Mouse (Mus musculus): Measurements from ENCODE around the gene Cfap54. TPM values are rescaled to one million over a fixed set of nuclear protein-coding genes. Genes with fewer than 3 reads are reported as not detected.

Cfap54 gene
- 0.19 and 0.48 TPM in 2 replicates for polyA plus RNA-seq (2016; fragmentation: Nextera tagmentation; extraction: Ambion mirVana)

DNA sequence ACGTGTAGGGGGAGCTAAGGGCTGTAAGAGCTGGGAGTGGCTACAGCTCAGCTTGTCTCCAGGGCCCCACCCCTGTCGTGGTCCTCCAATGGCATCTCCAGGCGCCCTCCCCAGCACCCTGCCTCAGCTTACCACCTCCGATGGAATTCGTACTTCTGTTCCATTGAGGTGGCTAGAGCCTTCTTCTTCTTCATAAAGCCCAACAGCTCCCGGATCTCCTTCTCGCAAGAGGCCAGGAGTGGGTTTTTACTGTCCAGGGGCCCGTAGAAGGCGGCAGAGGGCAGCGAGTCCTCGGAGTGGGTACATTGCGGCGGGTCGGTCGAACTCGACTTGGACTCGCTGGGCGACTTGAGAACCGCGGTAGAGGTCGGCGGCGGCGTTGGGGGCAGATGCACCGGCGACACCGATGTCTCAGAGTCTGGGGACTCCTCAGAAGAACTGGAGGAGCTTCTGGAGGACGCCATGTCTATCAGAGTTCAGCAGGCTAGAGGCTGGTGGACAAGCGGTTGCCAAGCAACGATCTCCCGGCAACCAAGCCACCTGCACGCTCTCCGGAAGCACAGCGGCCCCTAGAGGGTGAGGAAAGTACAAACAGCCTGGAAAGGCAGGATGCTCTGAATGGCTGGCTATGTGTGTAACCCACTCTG, at the start of gene Cfap54:
Cfap54 (minus strand) TSS at position 486 of the 647 bp plus-strand sequence.
- no peaks in the 10 kb centered on the region for H3K27me3 ChIP-seq
- H3K4me1 ChIP-seq (replicated peaks), result peaks cover 11% of the 10 kb centered on the region; the same call in 1 of the 2 replicates
- peak within 1 kb of the TSS; percentile 14; the same call in 1 of the 2 replicates for H3K9ac ChIP-seq (replicated peaks)
- H3K4me2 ChIP-seq, result peak within 1 kb of the TSS; percentile 59
- WGBS, result 1% methylated on average over 34 of the region's 34 CpGs
- H3K4me3 ChIP-seq (replicated peaks), result peak within 1 kb of the TSS; percentile 47
- ATAC-seq (ENCODE audit: insufficient number of reproducible peaks, insufficient read depth, low FRiP score, low TSS enrichment, low read depth), result peak; percentile 79; the same call in 1 of the 2 replicates
- H3K36me3 ChIP-seq, result no peaks in the 10 kb centered on the region
- H3K27ac ChIP-seq, result no peak within 1 kb of the TSS
- no peaks in the 10 kb centered on the region for H3K9me3 ChIP-seq

DNA sequence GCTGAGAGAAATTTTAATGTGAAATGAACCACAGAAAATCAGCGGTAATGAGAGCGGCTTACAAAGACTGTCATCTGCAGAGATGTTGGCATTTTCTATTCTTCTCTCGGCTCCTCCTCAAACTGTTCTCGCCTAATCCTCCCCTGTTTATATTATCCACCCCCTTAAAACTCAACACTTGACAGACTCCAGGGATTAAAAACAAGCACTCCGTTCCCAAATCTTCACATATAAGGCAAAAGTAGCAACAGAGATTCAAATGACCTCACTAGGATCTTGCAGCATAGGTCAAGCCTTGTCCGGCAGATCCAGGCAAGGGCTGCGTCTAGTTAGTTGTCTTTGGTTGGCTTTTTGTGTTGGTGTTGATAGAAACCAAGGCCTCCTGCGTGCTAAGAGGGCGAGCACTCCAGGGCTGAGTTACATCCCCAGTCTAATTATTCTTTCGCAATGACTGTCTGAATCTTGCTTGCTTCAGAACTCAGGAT, 49.1 kb upstream of the Cfap54 start:
- no peaks in the 10 kb centered on the region for H3K36me3 ChIP-seq
- ATAC-seq (ENCODE audit: insufficient number of reproducible peaks, insufficient read depth, low FRiP score, low TSS enrichment, low read depth), result no peak
- H3K27ac ChIP-seq, result no peak overlapping the region
- H3K9ac ChIP-seq (replicated peaks), result no peak overlapping the region
- no peaks in the 10 kb centered on the region for H3K4me1 ChIP-seq (replicated peaks)
- H3K4me3 ChIP-seq (replicated peaks), result no peak overlapping the region
- no peaks in the 10 kb centered on the region for H3K9me3 ChIP-seq
- H3K27me3 ChIP-seq, result no peaks in the 10 kb centered on the region
- WGBS, result 79% methylated on average over 10 of the region's 10 CpGs
- no peak overlapping the region for H3K4me2 ChIP-seq

DNA sequence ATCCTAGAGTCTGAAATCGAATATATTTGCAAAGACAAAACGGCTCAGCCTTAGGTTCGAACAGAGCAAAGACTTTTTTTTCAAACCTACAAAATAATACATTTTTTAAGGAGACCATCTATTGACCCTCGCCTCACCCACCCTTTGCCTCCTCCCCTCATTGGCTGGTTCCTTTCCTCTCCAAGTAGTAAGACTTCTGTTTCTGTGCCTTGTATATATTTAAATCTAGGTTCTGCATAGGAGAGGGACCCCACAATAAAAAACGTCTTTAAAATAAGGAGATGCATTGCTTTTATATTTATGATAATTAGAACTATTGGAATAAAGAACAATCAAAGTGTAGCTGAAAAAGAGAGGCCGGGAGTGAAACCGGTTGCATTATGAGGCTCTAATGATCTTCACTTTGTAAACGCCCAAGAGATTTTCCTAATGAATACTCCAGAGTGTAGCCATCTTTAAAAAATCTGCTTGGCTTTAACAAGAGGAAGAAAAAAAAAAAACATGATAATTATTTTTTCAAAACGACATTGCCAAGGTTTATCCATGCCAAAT, 48.6 kb upstream of the Cfap54 start:
- no peak overlapping the region for H3K9ac ChIP-seq (replicated peaks)
- H3K36me3 ChIP-seq, result no peaks in the 10 kb centered on the region
- no peaks in the 10 kb centered on the region for H3K9me3 ChIP-seq
- no peak overlapping the region for H3K4me2 ChIP-seq
- no peak overlapping the region for H3K27ac ChIP-seq
- H3K4me3 ChIP-seq (replicated peaks), result no peak overlapping the region
- H3K4me1 ChIP-seq (replicated peaks), result no peaks in the 10 kb centered on the region
- ATAC-seq (ENCODE audit: insufficient number of reproducible peaks, insufficient read depth, low FRiP score, low TSS enrichment, low read depth), result no peak
- no peaks in the 10 kb centered on the region for H3K27me3 ChIP-seq
- WGBS, result 80% methylated on average over 9 of the region's 9 CpGs

DNA sequence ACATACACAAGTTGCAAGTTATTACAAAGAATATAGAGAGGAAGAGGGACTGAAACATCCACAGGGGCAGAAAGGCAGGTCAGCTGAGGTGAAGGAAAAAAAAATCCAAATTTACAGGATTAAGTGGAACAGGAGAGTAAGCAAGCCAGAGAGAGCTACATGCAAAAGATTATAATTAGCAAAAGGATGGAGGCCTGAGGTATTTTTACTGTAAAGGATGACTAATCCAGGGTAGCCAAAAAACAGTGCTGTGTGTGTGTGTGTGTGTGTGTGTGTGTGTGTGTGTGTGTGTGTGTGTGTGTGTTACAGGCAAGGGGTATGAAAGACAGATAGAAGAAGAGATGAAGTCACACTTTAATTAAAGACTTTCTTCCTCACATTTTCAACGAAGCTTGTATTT, 47.9 kb upstream of the Cfap54 start:
- Histone ChIP-seq H3K36me3 (no peaks in the 10 kb centered on the region), H3K27me3 (no peaks in the 10 kb centered on the region), H3K4me3 (replicated peaks) (no peak overlapping the region), H3K4me1 (replicated peaks) (0 out of 2 replicates have a peak, but pooled peaks cover under 1% of the 10 kb centered on the region), H3K9ac (replicated peaks) (no peak overlapping the region), H3K4me2 (no peak overlapping the region), H3K27ac (no peak overlapping the region), H3K9me3 (no peaks in the 10 kb centered on the region)
- no peak for ATAC-seq (ENCODE audit: insufficient number of reproducible peaks, insufficient read depth, low FRiP score, low TSS enrichment, low read depth)
- WGBS, result 91% methylated on average over 1 of the region's 1 CpGs

DNA sequence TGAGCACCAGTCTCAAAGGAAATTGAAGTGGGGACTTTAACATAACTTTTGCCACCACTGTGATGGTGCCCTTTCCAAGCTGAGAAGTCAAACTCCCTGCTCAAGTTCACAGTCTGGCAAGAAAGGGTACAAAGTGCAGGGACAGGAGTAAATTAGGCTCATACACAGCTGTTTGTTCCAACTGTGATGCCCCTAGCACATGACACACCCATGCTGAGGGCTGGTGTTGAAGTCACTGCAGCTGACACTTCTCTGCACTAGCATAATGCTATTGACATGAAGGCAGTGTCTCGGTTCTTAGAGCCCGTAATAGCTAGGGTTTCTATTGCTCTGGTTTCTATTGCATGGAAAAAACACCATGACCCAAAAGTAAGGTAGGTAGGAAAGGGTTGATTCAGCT, 47.1 kb upstream of the Cfap54 start:
- 79% methylated on average over 2 of the region's 2 CpGs for WGBS
- H3K27ac ChIP-seq, result no peak overlapping the region
- H3K27me3 ChIP-seq, result no peaks in the 10 kb centered on the region
- no peak overlapping the region for H3K9ac ChIP-seq (replicated peaks)
- H3K4me1 ChIP-seq (replicated peaks), result 0 out of 2 replicates have a peak, but pooled peaks cover 3% of the 10 kb centered on the region
- H3K4me2 ChIP-seq, result no peak overlapping the region
- H3K4me3 ChIP-seq (replicated peaks), result no peak overlapping the region
- H3K9me3 ChIP-seq, result no peaks in the 10 kb centered on the region
- no peaks in the 10 kb centered on the region for H3K36me3 ChIP-seq
- ATAC-seq (ENCODE audit: insufficient number of reproducible peaks, insufficient read depth, low FRiP score, low TSS enrichment, low read depth), result no peak

DNA sequence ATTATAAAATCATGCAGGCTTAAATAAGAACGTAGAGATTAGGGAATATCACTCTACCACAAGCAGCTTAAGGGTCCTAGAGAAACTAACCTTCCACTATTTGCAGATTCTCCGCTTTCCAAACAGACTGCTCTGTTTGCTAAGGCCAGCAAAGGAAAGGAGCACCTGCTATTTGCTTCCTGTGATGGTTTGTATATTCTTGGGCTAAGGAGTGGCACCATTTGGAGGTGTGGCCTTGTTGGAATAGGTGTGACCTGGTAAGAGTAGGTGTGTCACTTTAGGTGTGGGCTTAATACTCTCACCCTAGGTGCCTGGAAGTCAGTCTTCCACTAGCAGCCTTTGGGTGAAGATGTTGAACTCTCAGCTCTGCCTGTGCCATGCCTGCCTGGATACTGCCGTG, 44.6 kb upstream of the Cfap54 start:
- no peak overlapping the region for H3K27ac ChIP-seq
- no peak overlapping the region for H3K4me2 ChIP-seq
- ATAC-seq (ENCODE audit: insufficient number of reproducible peaks, insufficient read depth, low FRiP score, low TSS enrichment, low read depth), result no peak
- H3K9me3 ChIP-seq, result no peaks in the 10 kb centered on the region
- H3K9ac ChIP-seq (replicated peaks), result no peak overlapping the region
- H3K4me3 ChIP-seq (replicated peaks), result no peak overlapping the region
- 0 out of 2 replicates have a peak, but pooled peaks cover 3% of the 10 kb centered on the region for H3K4me1 ChIP-seq (replicated peaks)
- no peaks in the 10 kb centered on the region for H3K36me3 ChIP-seq
- 85% methylated on average over 3 of the region's 3 CpGs for WGBS
- H3K27me3 ChIP-seq, result no peaks in the 10 kb centered on the region

DNA sequence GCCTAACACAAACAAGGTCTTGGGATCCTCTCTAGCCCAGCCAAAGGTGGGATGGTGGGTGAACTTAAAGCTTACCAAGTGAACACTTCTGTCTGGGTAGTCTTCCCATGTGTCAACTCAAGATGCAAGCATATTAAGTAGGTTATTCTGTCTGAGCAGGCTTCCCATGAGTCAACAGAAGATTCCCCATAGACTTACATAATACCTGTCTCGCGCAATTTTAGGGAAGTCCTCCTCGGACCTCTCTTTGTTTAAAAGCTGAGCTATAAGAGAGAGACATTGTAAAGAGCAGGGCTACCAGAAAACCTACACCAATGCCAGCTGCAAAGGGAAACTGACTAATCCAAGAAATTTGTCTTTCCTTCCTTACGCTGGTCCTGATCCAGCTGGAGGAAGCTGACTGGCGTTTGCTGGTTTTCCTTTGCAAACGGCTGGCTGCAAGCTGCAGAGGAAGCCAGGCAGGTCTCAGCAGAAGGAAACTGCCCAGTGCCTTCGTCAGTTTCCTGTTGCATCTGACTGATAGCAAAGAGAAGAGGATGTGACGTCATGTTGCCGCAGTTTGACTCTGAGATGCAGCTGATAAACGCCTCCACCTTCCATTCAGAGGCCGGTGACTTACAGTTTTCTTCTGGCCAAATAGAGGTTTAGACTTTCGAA, 42.7 kb upstream of the Cfap54 start:
- H3K4me2 ChIP-seq, result no peak overlapping the region
- no peak overlapping the region for H3K9ac ChIP-seq (replicated peaks)

DNA sequence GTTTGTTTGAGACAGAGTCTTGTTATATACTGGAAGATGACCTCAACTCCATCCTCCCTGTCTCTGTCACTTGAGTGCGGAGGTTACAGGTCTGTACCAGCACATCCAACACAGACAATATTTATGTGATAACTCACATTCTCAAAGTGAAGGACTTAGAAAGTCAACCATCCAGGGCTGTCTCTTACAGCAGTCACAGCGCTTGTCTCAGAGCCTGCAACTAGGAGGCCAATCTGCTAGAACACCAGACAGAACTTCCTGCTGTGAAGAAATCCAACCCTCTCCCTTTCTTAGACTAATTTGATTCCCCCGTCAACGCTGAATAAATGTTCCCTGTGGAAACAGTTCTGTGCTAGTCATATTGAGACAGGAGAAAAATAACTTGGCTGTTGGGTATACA, 41.9 kb upstream of the Cfap54 start:
- H3K36me3 ChIP-seq, result no peaks in the 10 kb centered on the region
- H3K9ac ChIP-seq (replicated peaks), result no peak overlapping the region
- no peaks in the 10 kb centered on the region for H3K9me3 ChIP-seq
- 76% methylated on average over 4 of the region's 4 CpGs for WGBS
- no peak overlapping the region for H3K4me2 ChIP-seq
- H3K27me3 ChIP-seq, result no peaks in the 10 kb centered on the region
- H3K4me1 ChIP-seq (replicated peaks), result 0 out of 2 replicates have a peak, but pooled peaks cover 3% of the 10 kb centered on the region
- H3K27ac ChIP-seq, result no peak overlapping the region
- ATAC-seq (ENCODE audit: insufficient number of reproducible peaks, insufficient read depth, low FRiP score, low TSS enrichment, low read depth), result no peak
- H3K4me3 ChIP-seq (replicated peaks), result no peak overlapping the region

More for the DNA sequence above, 42.7 kb upstream of the Cfap54 start:
- Histone ChIP-seq H3K36me3 (no peaks in the 10 kb centered on the region), H3K9me3 (no peaks in the 10 kb centered on the region), H3K4me1 (replicated peaks) (0 out of 2 replicates have a peak, but pooled peaks cover 3% of the 10 kb centered on the region), H3K27ac (peak overlapping the region; percentile 37; the same call in 1 of the 2 replicates), H3K27me3 (no peaks in the 10 kb centered on the region), H3K4me3 (replicated peaks) (no peak overlapping the region)
- WGBS, result 72% methylated on average over 12 of the region's 12 CpGs
- no peak for ATAC-seq (ENCODE audit: insufficient number of reproducible peaks, insufficient read depth, low FRiP score, low TSS enrichment, low read depth)

DNA sequence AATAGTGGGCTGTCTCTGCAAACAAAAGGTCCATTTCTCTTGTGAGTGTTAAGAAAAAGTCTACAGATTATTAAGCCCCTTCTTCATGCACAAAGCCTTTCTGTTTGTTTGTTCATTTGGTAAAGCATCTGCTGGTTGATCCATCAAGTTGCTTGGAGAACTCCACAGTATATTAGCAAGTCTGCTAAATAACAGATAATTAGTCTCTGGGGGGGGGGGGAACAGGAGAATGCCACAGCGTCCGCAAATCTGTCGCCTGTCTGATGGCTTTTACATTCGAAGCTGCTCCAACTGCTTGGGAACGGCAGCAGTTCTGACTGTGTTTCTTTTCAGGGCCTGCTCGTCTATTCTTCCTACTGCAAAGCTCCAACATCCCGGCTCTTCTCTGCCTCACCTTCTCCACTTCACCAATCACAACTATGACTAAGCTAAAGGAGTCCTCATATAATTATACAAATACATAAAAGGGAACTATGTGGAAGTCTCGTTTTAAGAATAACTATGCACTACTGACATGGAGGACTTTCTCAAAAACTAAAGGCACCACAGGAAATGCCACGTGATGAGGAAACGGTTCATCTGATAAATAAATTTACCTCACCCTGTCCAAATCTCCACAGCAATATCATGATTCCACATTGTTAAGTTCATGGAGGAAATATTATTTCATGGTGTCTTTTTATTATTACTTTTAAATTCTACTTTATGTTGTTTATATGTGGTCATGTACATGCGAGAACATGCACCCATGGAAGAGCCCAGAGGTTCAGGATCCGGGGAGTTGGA, 41.2 kb upstream of the Cfap54 start:
- Histone ChIP-seq H3K4me1 (replicated peaks) (0 out of 2 replicates have a peak, but pooled peaks cover 3% of the 10 kb centered on the region), H3K9me3 (no peaks in the 10 kb centered on the region), H3K4me3 (replicated peaks) (no peak overlapping the region), H3K27ac (no peak overlapping the region), H3K36me3 (no peaks in the 10 kb centered on the region), H3K4me2 (no peak overlapping the region), H3K9ac (replicated peaks) (no peak overlapping the region), H3K27me3 (no peaks in the 10 kb centered on the region)
- 71% methylated on average over 12 of the region's 12 CpGs for WGBS
- ATAC-seq (ENCODE audit: insufficient number of reproducible peaks, insufficient read depth, low FRiP score, low TSS enrichment, low read depth), result no peak

DNA sequence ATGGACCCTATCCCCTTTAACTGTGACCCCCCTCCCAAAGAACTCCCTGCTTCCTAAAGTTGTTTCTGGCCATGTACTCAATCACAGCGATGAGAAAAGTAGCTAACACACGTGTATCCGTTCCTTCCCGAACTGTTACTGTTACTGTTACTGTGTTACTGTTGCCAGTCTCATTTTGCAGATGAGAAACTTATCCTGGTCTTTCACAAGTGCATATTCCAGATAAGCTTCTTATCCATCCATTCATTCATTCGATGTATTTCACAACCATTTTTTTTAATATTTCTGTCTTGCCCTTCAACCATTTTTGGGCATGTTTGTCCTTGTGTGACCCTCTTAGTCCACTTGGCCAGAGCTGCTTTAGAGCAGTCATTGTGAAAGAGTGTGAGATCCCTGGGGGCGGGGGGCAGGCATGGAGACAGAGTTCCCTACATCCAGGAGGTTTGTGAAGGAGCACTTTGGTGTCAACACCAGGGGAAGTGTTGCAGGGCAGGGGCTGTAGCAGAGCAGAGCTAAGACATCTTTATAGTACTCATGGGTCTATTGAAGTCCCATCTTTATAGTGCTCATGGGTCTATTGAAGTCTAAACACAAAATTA, 39.9 kb upstream of the Cfap54 start:
- 92% methylated on average over 6 of the region's 6 CpGs for WGBS
- H3K4me1 ChIP-seq (replicated peaks), result 0 out of 2 replicates have a peak, but pooled peaks cover 3% of the 10 kb centered on the region

More for the DNA sequence above, 39.9 kb upstream of the Cfap54 start:
- Histone ChIP-seq H3K27ac (no peak overlapping the region), H3K9me3 (no peaks in the 10 kb centered on the region), H3K9ac (replicated peaks) (no peak overlapping the region), H3K27me3 (no peaks in the 10 kb centered on the region), H3K36me3 (no peaks in the 10 kb centered on the region), H3K4me3 (replicated peaks) (no peak overlapping the region), H3K4me2 (no peak overlapping the region)
- ATAC-seq (ENCODE audit: insufficient number of reproducible peaks, insufficient read depth, low FRiP score, low TSS enrichment, low read depth), result no peak
